Mouse (Mus musculus) MEL (cell line): ENCODE data around the gene Zmiz1.

Experiments
- CTCF ChIP-seq, 3 experiments: IDR thresholded peaks in 2 of 3; conservative IDR thresholded peaks in 1 of 3; 2 replicates each; pipeline ENCODE4 v1.5.1; 2011 to 2012; ENCODE audit warnings: low read length in 3 of 3, low read depth in 2 of 3, mild to moderate bottlenecking in 2 of 3, improper control_type of control experiment in 1 of 3, inconsistent platforms in 1 of 3, mixed read lengths in 1 of 3, moderate library complexity in 1 of 3; ENCODE audit not compliant: control insufficient read depth in 1 of 3, insufficient read depth in 1 of 3, poor library complexity in 1 of 3, severe bottlenecking in 1 of 3
- EP300 ChIP-seq, 2 experiments: IDR thresholded peaks; 2 replicates each; pipeline ENCODE4 v1.6.1; 2011; ENCODE audit warnings: improper control_type of control experiment in 2 of 2, low read length in 2 of 2, low read depth in 1 of 2, mild to moderate bottlenecking in 1 of 2
- NELFE ChIP-seq: IDR thresholded peaks from 2 replicates; pipeline ENCODE4 v1.6.1; 2011; ENCODE audit warnings: low read depth, low read length, improper control_type of control experiment
- NRF1 ChIP-seq: IDR thresholded peaks from 2 replicates; pipeline ENCODE4 v1.6.1; 2014; ENCODE audit warnings: low read depth, mild to moderate bottlenecking, inconsistent platforms, low read length, improper control_type of control experiment, moderate library complexity; ENCODE audit not compliant: poor library complexity, insufficient read depth, severe bottlenecking
- POLR2A ChIP-seq, 2 experiments: IDR thresholded peaks; 2 replicates each; pipeline ENCODE4 v1.6.1; 2011 to 2012; ENCODE audit warnings: low read length in 2 of 2, mild to moderate bottlenecking in 2 of 2, control low read depth in 1 of 2, improper control_type of control experiment in 1 of 2, low read depth in 1 of 2, moderate library complexity in 1 of 2; ENCODE audit not compliant: control insufficient read depth in 1 of 2, insufficient read depth in 1 of 2, poor library complexity in 1 of 2
- SMC3 ChIP-seq: IDR thresholded peaks from 2 replicates; pipeline ENCODE4 v1.6.1; 2011; ENCODE audit warnings: low read depth, low read length, improper control_type of control experiment
- USF1 ChIP-seq: IDR thresholded peaks from 2 replicates; pipeline ENCODE4 v1.6.1; 2014; ENCODE audit warnings: low read depth, mild to moderate bottlenecking, inconsistent platforms, low read length, improper control_type of control experiment, moderate library complexity
- ZC3H11A ChIP-seq: IDR thresholded peaks from 2 replicates; pipeline ENCODE4 v1.6.1; 2012; ENCODE audit warnings: low read depth, mild to moderate bottlenecking, inconsistent platforms, low read length, improper control_type of control experiment
- ZNF384 ChIP-seq: IDR thresholded peaks from 2 replicates; pipeline ENCODE4 v1.6.1; 2012; ENCODE audit warnings: low read depth, mild to moderate bottlenecking, inconsistent platforms, low read length, improper control_type of control experiment

DNA sequence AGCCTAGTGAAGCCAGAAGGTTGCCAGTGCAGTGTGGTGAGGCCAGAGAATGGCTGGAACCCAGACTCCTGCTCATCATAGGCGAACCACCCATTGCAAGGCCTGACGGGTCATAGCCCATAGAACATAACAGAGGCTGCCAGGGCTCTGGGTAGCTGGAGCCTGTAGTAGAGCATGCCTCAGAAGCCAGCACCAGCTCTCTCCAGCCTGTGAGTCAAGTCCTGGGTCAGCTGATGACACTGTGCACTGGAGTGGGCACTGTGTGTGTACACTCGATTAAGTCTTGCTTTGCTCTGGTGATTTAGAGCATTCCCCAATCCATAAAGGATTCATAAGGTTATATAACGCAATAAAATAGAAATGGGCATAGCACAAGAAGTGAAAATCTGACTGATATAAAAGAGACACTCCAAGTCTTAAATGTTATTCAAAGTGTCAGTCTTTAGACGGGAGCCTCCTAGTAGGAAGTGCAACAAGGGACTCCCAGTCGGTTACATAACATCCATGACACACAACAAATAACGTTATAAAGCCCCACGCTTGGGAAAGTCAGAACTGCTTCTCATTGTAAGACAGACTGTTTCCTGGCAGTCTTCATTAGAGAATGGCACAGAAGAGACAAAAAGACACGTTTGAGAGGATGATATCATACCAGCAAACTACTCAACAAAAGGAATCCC lies 47.0 kb upstream of the Zmiz1 start:
- no peak for TF ChIP-seq USF1
- no peak for TF ChIP-seq ZNF384
- TF ChIP-seq NRF1: no peak
- TF ChIP-seq POLR2A (IDR thresholded peaks at IDR 0.05; ENCODE audit: control insufficient read depth in 1 of 2, insufficient read depth in 1 of 2, low read depth in 1 of 2, low read length in 2 of 2, poor library complexity in 1 of 2): no peak
- TF ChIP-seq CTCF (IDR thresholded peaks at IDR 0.05 in 2 of 3, conservative IDR thresholded peaks at IDR 0.05 in 1 of 3; ENCODE audit: control insufficient read depth in 1 of 3, insufficient read depth in 1 of 3, low read depth in 2 of 3, low read length in 3 of 3, poor library complexity in 1 of 3, severe bottlenecking in 1 of 3): no peak
- TF ChIP-seq ZC3H11A: no peak
- no peak for TF ChIP-seq EP300 (IDR thresholded peaks at IDR 0.05; ENCODE audit: low read depth in 1 of 2, low read length in 2 of 2)
- TF ChIP-seq NELFE: no peak
- TF ChIP-seq SMC3: no peak
